Mouse (Mus musculus) myocyte (in vitro differentiated cells): ENCODE results near the gene Xylt1.

Source experiments
- CEBPB ChIP-seq: IDR thresholded peaks from 2 replicates; pipeline ENCODE4 v1.6.1; 2011; ENCODE audit warnings: mild to moderate bottlenecking, moderate library complexity; ENCODE audit not compliant: poor library complexity, insufficient read depth, severe bottlenecking
- E2F4 ChIP-seq: IDR thresholded peaks from one replicate; pipeline ENCODE4 v1.6.1; 2011; ENCODE audit warnings: mild to moderate bottlenecking, control low read depth, moderate library complexity; ENCODE audit not compliant: insufficient read depth
- MAX ChIP-seq: IDR thresholded peaks from one replicate; pipeline ENCODE4 v1.6.1; 2011; ENCODE audit warnings: low read depth, mild to moderate bottlenecking, control low read depth
- POLR2A ChIP-seq: IDR thresholded peaks from one replicate; pipeline ENCODE4 v1.6.1; 2011; ENCODE audit warnings: low read depth, mild to moderate bottlenecking, control low read depth, moderate library complexity; ENCODE audit not compliant: insufficient read length
- POLR2AphosphoS2 ChIP-seq: IDR thresholded peaks from one replicate; pipeline ENCODE4 v1.6.1; 2011; ENCODE audit warnings: low read depth, control low read depth; ENCODE audit not compliant: insufficient read length
- TCF12 ChIP-seq: IDR thresholded peaks from one replicate; pipeline ENCODE4 v1.6.1; 2011; ENCODE audit warnings: mild to moderate bottlenecking, control low read depth; ENCODE audit not compliant: poor library complexity, insufficient read depth, severe bottlenecking
- TCF3 ChIP-seq: IDR thresholded peaks from one replicate; pipeline ENCODE4 v1.6.1; 2011; ENCODE audit warnings: low read depth, control low read depth; ENCODE audit not compliant: insufficient read length
- USF1 ChIP-seq: IDR thresholded peaks from one replicate; pipeline ENCODE4 v1.6.1; 2011; ENCODE audit warnings: low read depth, mild to moderate bottlenecking, control low read depth, moderate library complexity

DNA sequence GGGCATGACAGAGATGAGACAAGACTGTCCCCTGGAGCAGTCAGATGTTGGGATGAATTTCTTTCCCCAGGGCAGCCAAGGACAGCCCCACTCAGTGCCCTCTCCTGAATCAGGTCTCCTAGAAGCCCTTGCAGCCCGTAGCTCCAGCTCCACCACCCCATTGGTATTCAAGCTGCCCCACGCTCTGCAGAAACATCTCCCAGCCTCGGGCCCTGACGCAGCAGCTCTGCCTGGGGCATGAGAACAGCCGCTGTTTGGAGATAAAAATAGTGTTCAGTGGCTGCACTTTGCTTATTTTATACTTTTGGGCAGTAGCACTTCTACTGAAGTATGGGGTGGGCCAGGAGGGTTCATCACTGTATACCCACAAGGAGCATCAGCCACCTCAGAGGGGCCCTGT lies 144.9 kb downstream of the Xylt1 start:
- TF ChIP-seq TCF12 (no peak), POLR2A (no peak), USF1 (no peak), POLR2AphosphoS2 (no peak), MAX (no peak), CEBPB (no peak), TCF3 (no peak), E2F4 (no peak)
